ENCODE assay signal across 21 mouse cellular contexts in the genomic region with DNA sequence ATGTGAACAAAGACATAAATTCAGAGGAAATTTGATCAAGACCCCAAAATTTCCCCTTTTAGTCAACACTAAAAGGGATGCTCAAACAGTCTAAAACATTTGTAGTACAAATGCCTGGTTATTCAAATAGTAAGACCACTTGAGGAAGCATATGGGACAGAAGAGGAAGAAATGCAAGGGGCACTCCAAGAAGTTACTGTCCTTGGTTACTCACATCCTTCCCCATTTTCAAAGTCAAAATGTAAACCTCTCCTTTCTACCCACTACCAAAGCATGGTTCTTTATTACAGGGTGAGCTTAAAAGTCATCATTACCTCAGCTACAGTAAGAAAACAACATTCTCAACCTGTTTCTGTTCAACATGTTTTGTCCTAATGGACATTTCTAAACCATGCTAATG.
"Had no signal": no experiment of that assay in that cellular context is flagged by ENCODE, and none has a peak within 500 bp of the region (broad histone marks: within the 10 kb centered on the region; RNA-seq: fewer than 3 reads in every experiment).

No protein-coding gene starts in this region.

- H3K4me3 ChIP-seq: layer of hippocampus, adult 2 months; left cerebral cortex, adult 2 months; liver, embryonic 13.5 days; megakaryocyte, embryonic 14.5 days; midbrain, embryonic 10.5 days; midbrain, embryonic 13.5 days; myocyte; neural tube, embryonic 13.5 days had no signal

- H3K9me3 ChIP-seq: liver, embryonic 13.5 days; megakaryocyte, embryonic 14.5 days; midbrain, embryonic 10.5 days; midbrain, embryonic 13.5 days; neural tube, embryonic 13.5 days had no signal

- H3K27ac ChIP-seq: kidney, postnatal 0 days; layer of hippocampus, adult 2 months; left cerebral cortex, adult 2 months; liver, embryonic 13.5 days; midbrain, embryonic 10.5 days; midbrain, embryonic 13.5 days; neural tube, embryonic 13.5 days; stomach, postnatal 0 days had no signal

- DNase-seq: kidney, adult 18-20 months; kidney, postnatal 25 days; layer of hippocampus, postnatal 36 days; liver, embryonic 13.5 days; lung, adult 2 months; lung, postnatal 14 days; lung, postnatal 4 days; retina, postnatal 1 day; right cerebral cortex, postnatal 25 days; thymus, adult 2 months; thymus, postnatal 14 days had no signal

- H3K9ac ChIP-seq: liver, embryonic 13.5 days; midbrain, embryonic 13.5 days; neural tube, embryonic 13.5 days had no signal

- ATAC-seq: midbrain, embryonic 13.5 days; midbrain, embryonic 16.5 days had no signal

- H3K4me2 ChIP-seq: liver, embryonic 13.5 days; midbrain, embryonic 13.5 days; neural tube, embryonic 13.5 days had no signal

- H3K4me1 ChIP-seq: liver, embryonic 13.5 days; megakaryocyte, embryonic 14.5 days; midbrain, embryonic 13.5 days; neural tube, embryonic 13.5 days had no signal

- H3K27me3 ChIP-seq: liver, embryonic 13.5 days; midbrain, embryonic 13.5 days; neural tube, embryonic 13.5 days had no signal

- H3K36me3 ChIP-seq: liver, embryonic 13.5 days had no signal
